Mouse (Mus musculus): ENCODE data around the gene Edn2. TPM values are rescaled to one million over a fixed set of nuclear protein-coding genes. Genes with fewer than 3 reads are reported as not detected.
A peak's percentile ranks its signal among the peaks of the same experiment; 100 is the strongest.

Edn2 gene
- polyA plus RNA-seq (2021): not detected

DNA sequence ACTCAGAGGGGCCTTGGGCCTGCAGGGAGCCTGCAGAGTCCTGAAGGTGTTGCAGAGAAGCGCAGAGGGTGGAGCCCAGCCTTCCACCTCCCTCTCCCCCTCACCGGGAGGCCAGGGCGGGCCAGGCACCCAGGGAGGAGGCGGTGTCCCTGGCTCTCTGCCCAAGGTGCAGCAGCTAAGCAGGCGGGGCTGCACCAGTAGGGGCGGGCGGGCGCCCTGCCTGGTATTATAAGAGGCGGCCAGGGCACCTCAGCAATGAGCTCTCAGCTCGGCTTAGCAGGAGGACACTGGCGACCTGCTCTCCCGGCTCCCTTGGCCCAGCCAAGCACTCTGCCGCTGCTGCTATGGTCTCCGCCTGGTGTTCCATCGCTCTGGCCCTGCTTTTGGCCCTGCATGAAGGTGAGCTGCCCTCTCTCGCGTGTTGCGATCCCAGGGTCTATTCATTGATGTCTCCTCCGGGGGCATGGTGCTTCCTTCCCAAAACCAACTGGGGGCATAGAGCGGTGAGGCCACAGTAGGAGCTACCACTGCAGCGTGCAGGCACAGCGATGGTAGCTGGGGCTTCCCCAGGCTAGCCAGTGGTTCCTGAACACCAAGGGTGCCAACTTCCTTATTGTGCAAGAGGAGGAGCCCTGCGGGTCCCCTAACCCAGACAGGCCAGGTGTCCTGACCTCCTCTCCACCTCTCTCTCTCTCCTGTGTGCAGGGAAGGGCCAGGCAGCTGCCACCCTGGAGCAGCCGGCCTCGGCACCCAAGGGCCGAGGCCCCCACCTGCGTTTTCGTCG lies at the start of gene Edn2:
Edn2 (plus strand) TSS at position 41 of the 784 bp plus-strand sequence.
- H3K27me3 ChIP-seq: no peaks in the 10 kb centered on the region
- ATAC-seq (no peak), DNase-seq (ENCODE audit: low read depth, low spot score) (no peak)
- ChIA-PET CTCF (interaction anchor here (1.0 to 1.2 kb wide), 2 partner anchors 12 to 64 kb away, joined by 3 to 5 read pairs; no protein-coding TSS in a partner anchor), POLR2A (no interaction called here)
- TF ChIP-seq CTCF (IDR thresholded peaks at IDR 0.05): no peak
- in situ Hi-C loops (cut with MboI; ENCODE audit: low pct_unique_long_range_greater_than_20kb): no loop called here

DNA sequence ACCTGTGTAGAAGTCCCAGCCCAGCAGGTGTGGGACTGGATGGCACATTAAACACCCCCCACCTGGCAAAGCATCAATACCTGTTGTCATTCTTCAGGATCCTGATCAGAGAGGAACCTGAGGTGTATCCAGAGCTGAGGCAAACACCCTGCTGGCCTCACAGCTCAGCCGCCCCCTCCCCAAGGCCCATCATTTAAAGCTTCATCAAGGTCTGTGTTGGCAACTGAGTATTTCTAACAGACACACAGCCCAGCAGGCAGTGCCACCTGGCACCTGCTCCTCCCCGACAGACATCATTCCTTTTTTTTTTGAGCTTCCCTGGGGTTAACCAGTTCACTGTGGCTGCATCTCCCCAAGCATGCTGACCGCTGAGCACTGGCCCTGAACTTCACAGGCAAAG lies 45.5 kb upstream of the Edn2 start:
- ChIA-PET CTCF (no interaction called here), POLR2A (no interaction called here)
- no peaks in the 10 kb centered on the region for H3K27me3 ChIP-seq
- in situ Hi-C loops (cut with MboI; ENCODE audit: low pct_unique_long_range_greater_than_20kb): no loop called here
- no peak for TF ChIP-seq CTCF (IDR thresholded peaks at IDR 0.05)
- no peak for DNase-seq (ENCODE audit: low read depth, low spot score)
- no peak for ATAC-seq

DNA sequence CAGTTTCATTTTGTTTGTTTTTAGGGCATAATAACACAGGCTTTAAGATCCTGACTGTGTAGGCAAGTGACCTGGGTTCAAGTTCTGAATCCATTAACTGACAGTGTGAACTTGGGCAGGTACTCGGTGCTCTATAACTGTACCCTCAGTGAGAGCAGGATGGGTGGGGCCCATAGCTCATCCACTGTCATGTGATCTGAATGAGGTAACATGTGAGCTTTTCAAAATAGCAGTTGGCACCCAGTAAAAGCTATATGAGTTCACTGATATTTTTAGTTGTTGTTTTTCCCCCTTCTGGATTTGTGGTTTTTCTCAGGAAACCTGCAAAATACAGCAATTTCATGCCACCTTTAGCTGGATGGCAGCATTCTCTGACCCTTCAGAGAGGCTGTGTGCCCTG lies 44.7 kb upstream of the Edn2 start:
- in situ Hi-C loops (cut with MboI; ENCODE audit: low pct_unique_long_range_greater_than_20kb): no loop called here
- CTCF ChIA-PET: interaction anchor here (1.5 kb wide), 1 partner anchor 9 kb away, joined by 3 read pairs; no protein-coding TSS in a partner anchor
- ATAC-seq: no peak
- TF ChIP-seq CTCF (IDR thresholded peaks at IDR 0.05): no peak
- no peak for DNase-seq (ENCODE audit: low read depth, low spot score)
- POLR2A ChIA-PET: no interaction called here
- no peaks in the 10 kb centered on the region for H3K27me3 ChIP-seq

DNA sequence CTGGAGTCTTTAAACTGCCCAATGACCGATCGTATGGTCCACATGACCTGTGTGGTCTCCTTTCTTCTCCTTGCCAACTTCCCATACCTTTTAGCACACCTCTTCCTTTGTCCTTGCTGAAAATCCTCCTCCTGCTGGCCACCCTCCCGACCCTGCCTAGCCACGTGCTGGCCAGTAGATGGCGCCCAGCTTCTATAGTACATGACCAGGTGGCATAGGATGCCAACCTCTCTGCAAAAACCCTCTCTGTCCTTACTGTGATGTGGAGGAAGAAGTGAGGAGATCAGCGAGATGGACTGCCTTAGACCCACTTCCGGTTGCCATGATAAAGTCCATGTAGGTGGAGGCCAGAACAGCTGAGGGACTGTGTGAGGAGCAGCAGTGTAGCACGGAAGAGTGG lies 40.7 kb upstream of the Edn2 start:
- ATAC-seq (no peak), DNase-seq (ENCODE audit: low read depth, low spot score) (no peak)
- POLR2A ChIA-PET: no interaction called here
- TF ChIP-seq CTCF (IDR thresholded peaks at IDR 0.05): peak; percentile 96
- CTCF ChIA-PET: interaction anchor here (0.7 kb wide), 1 partner anchor 9 kb away, joined by 3 read pairs; no protein-coding TSS in a partner anchor
- in situ Hi-C loops (cut with MboI; ENCODE audit: low pct_unique_long_range_greater_than_20kb): loop anchor here (5.0 kb wide), 2 partner anchors 107 to 252 kb away; no protein-coding TSS in a partner anchor
- no peaks in the 10 kb centered on the region for H3K27me3 ChIP-seq

DNA sequence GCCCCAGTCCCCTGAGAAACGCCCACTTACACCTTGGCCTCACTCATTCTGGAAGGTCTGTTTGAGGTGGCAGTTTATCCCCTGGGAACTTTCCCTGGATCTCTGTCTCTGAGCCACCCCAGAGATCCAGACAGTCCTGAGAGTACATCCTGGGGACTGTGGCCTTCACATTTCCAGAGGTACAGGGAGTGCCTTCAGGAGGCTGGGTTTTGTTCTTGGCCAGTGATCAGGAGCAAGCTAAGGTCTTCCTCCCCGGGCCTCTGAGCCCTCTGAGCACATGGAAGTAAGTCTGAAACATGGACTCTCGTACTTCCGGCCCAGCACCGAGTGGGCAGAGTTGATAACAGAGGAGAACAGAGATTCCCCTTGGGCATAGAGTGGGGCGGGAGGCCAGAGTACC lies 36.4 kb upstream of the Edn2 start:
- no peak for TF ChIP-seq CTCF (IDR thresholded peaks at IDR 0.05)
- no peak for DNase-seq (ENCODE audit: low read depth, low spot score)
- H3K27me3 ChIP-seq: no peaks in the 10 kb centered on the region
- in situ Hi-C loops (cut with MboI; ENCODE audit: low pct_unique_long_range_greater_than_20kb): loop anchor here (5.0 kb wide), 2 partner anchors 103 to 248 kb away; no protein-coding TSS in a partner anchor
- ChIA-PET POLR2A (no interaction called here), CTCF (no interaction called here)
- no peak for ATAC-seq

DNA sequence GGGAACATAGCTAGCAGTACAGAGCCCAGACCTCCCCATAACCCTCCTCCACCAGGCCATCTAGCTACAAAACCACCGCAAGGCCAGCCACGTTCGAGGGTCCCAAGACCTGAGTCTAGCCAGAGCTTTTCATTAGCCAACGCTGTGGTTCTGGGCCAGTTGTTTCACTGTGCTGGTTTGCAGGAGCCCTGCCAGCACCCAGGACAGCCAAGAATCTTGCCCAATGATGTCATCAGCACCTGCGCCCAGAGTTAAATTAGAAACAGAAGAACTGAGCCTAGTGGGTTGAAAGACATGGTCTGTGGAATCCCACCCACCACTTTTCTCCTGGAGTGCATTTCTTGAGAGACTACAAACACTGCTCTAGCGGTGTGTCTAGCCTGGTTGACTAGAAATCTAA lies 35.0 kb upstream of the Edn2 start:
- ATAC-seq (peak; percentile 44), DNase-seq (ENCODE audit: low read depth, low spot score) (peak; percentile 68)
- in situ Hi-C loops (cut with MboI; ENCODE audit: low pct_unique_long_range_greater_than_20kb): no loop called here
- ChIA-PET POLR2A (interaction anchor here (0.7 kb wide), 1 partner anchor 387 kb away, joined by 4 read pairs; no protein-coding TSS in a partner anchor), CTCF (interaction anchor here (0.7 to 1.6 kb wide), 4 partner anchors 9 to 403 kb away, joined by 3 to 5 read pairs (median 4); no protein-coding TSS in a partner anchor)
- no peak for TF ChIP-seq CTCF (IDR thresholded peaks at IDR 0.05)
- H3K27me3 ChIP-seq: no peaks in the 10 kb centered on the region

DNA sequence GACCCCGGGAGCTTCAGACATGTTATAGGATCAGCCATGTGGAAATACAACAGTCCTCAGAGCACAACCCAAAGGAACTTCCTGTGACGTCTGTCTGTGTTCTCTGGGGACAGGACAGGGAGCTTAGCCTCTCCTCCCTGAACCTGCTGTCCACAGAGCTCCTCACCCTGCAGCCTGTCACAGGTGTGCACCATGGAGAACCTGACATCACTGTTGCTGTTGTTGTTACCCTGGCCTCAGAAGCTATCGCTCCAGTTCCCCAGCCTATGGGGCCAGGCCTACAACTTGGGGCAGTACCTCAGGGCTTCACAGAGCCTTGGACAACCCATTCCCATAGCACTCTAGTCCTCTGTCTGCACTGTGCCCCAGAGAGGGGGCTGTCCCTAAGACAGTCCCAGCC lies 33.7 kb upstream of the Edn2 start:
- in situ Hi-C loops (cut with MboI; ENCODE audit: low pct_unique_long_range_greater_than_20kb): no loop called here
- CTCF ChIA-PET: interaction anchor here (3.5 kb wide), 1 partner anchor 22 kb away, joined by 10 read pairs; no protein-coding TSS in a partner anchor
- no peak for ATAC-seq
- POLR2A ChIA-PET: no interaction called here
- no peak for DNase-seq (ENCODE audit: low read depth, low spot score)
- TF ChIP-seq CTCF (IDR thresholded peaks at IDR 0.05): no peak
- H3K27me3 ChIP-seq: no peaks in the 10 kb centered on the region

DNA sequence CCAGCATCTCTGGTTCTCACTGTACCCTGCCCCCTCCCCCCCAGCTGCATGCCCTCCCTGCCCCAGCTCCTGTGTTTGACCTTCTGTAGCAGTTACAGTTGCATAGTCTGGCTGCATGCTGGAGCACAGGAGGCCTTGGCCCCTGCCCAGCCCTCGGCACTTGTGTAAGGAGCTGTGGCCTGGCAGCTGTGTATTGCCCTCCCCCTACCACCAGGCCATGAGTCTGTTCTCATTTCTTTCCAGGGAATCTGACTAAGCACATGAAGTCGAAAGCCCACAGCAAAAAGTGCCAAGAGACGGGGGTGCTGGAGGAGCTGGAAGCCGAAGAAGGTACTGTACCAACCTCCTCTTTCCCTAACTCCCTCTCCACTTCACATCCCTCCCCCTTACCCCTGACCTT lies 33.0 kb upstream of the Edn2 start:
- ChIA-PET POLR2A (no interaction called here), CTCF (interaction anchor here (1.2 to 3.5 kb wide), 2 partner anchors 8 to 21 kb away, joined by 3 to 10 read pairs; no protein-coding TSS in a partner anchor)
- no peak for TF ChIP-seq CTCF (IDR thresholded peaks at IDR 0.05)
- H3K27me3 ChIP-seq: no peaks in the 10 kb centered on the region
- DNase-seq (ENCODE audit: low read depth, low spot score) (peak; percentile 77), ATAC-seq (peak; percentile 35)
- in situ Hi-C loops (cut with MboI; ENCODE audit: low pct_unique_long_range_greater_than_20kb): no loop called here

DNA sequence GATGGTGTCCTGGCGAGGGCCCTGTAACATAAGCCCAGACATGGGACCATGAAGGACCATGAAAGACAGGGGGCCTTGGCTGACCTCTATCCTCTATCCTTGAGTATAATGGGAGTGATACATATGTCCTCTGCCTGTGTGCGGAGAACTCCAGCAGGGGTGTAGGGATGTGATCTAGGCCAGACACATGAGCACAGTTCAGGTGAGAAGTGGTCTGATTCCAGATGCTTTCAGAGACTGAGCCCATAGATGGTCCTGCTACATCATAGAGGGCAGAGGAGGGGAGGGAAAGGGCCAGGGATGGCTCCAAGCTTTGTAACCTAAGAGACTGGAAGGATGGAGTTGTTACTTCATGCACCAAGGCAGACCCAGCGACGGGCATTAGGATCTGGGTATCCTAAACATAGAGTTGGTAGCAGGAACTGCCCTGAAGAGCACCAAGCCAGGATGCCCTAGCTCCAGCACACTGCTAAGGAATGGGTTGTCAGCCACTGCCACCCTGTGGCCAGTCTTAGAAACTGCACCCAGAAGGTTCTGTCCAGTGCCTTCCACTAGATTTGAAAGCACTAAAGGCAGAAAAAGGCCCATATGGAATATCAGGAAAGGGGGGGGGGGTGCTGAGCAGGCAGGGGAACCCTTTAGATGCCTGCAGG lies 31.6 kb upstream of the Edn2 start:
- ATAC-seq (no peak), DNase-seq (ENCODE audit: low read depth, low spot score) (no peak)
- H3K27me3 ChIP-seq: no peaks in the 10 kb centered on the region
- POLR2A ChIA-PET: interaction anchor here (0.5 to 0.7 kb wide), 2 partner anchors 20 to 252 kb away, joined by 3 to 6 read pairs; no protein-coding TSS in a partner anchor
- in situ Hi-C loops (cut with MboI; ENCODE audit: low pct_unique_long_range_greater_than_20kb): no loop called here
- TF ChIP-seq CTCF (IDR thresholded peaks at IDR 0.05): no peak
- CTCF ChIA-PET: interaction anchor here (0.6 to 3.5 kb wide), 3 partner anchors 9 to 33 kb away, joined by 3 to 10 read pairs (median 3); no protein-coding TSS in a partner anchor

DNA sequence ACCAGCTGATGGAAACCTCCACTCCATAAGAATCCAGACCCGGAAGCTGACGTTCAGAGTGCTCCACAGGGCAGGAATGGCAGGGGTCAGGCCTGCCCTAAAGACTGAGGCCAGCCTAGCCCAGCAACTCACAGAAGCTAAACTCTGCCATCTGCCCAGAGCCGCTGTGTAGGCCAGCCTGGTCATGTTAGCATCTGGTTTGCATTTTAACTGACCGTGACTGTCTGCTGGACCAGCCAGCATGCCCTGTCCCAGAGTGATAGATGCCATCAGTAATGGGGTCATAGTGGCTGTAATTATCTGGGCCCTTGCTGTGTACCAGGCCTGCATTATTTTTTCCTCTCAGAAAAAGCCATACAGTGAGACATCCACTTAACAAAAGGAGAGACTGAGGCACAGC lies 30.1 kb upstream of the Edn2 start:
- TF ChIP-seq CTCF (IDR thresholded peaks at IDR 0.05): no peak
- CTCF ChIA-PET: interaction anchor here (0.9 to 1.9 kb wide), 2 partner anchors 11 to 19 kb away, joined by 4 read pairs; no protein-coding TSS in a partner anchor

More for the DNA sequence above, 30.1 kb upstream of the Edn2 start:
- DNase-seq (ENCODE audit: low read depth, low spot score): no peak
- ATAC-seq: no peak
- in situ Hi-C loops (cut with MboI; ENCODE audit: low pct_unique_long_range_greater_than_20kb): no loop called here
- POLR2A ChIA-PET: no interaction called here
- no peaks in the 10 kb centered on the region for H3K27me3 ChIP-seq
